Mouse (Mus musculus): Measurements from ENCODE around the gene 4930438A08Rik. TPM values are rescaled to one million over a fixed set of nuclear protein-coding genes. Genes with fewer than 3 reads are reported as not detected.

Gene 4930438A08Rik
- polyA plus RNA-seq, 1 experiment from 2014 or later = not detected

- H3K27me3 ChIP-seq (ENCODE audit: insufficient read depth, low read length) = no peaks in the 10 kb centered on the region
- DNase-seq (no peak), ATAC-seq (ENCODE audit: insufficient read depth) (no peak)
- H3K9me3 ChIP-seq (ENCODE audit: low read depth, low read length) = no peaks in the 10 kb centered on the region
- 91% methylated on average over 9 of the region's 9 CpGs for WGBS
- no peak overlapping the region for H3K4me2 ChIP-seq
- H3K9ac ChIP-seq = no peak overlapping the region
- H3K27ac ChIP-seq (ENCODE audit: low read depth) = no peak overlapping the region
- no peak overlapping the region for H3K4me3 ChIP-seq (ENCODE audit: low read depth, low read length)
- peaks cover 17% of the 10 kb centered on the region; the same call in 1 of the 2 replicates for H3K36me3 ChIP-seq (ENCODE audit: insufficient read depth)
- peaks cover 4% of the 10 kb centered on the region; the same call in 1 of the 2 replicates for H3K4me1 ChIP-seq (ENCODE audit: insufficient read depth)
- TF ChIP-seq CTCF (IDR thresholded peaks at IDR 0.05; ENCODE audit: low read depth) = no peak
Measured at GRCm38 (mm10) chr11:58308661-58309060, 34.1 kb downstream of the 4930438A08Rik start.

GRCm38 (mm10) chr11:58314069-58314468, 39.5 kb downstream of the 4930438A08Rik start:
- ATAC-seq (ENCODE audit: insufficient read depth) = no peak
- H3K4me2 ChIP-seq = no peak overlapping the region
- WGBS = 86% methylated on average over 6 of the region's 6 CpGs

DNA sequence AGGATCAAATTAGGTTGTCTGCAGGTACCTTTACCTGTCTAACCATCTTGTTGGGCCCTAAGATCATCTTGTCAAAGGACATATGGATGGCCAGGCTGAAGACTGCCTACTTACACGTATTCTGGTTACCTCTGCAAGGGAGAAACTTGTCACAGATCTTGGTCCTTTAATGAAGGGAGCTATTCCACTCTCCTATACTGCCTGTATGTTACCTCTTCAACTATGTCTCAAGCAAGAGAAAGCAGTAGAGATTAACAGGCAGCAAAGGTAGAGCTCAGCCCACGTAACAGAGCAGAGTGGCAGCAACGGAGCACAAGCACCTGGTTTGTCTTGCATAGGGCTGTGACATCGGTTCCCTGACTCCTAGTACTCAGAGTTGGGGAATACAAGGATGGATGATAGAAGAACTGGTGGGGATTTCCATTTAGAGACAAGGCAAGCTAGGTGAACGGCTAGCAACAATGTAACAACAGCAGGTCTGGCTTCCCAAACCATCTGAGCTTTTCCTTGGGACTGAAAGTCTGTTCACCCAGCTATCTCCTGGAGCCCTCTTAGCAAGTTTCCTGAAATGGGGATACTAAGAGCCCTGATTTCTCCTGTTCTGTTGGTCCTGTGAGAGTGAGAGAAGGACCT, 41.1 kb downstream of the 4930438A08Rik start:
- Histone ChIP-seq H3K27me3 (ENCODE audit: insufficient read depth, low read length) (no peaks in the 10 kb centered on the region), H3K27ac (ENCODE audit: low read depth) (no peak overlapping the region), H3K4me3 (ENCODE audit: low read depth, low read length) (no peak overlapping the region), H3K4me1 (ENCODE audit: insufficient read depth) (no peaks in the 10 kb centered on the region), H3K9me3 (ENCODE audit: low read depth, low read length) (no peaks in the 10 kb centered on the region), H3K4me2 (no peak overlapping the region), H3K36me3 (ENCODE audit: insufficient read depth) (peaks cover 55% of the 10 kb centered on the region), H3K9ac (no peak overlapping the region)
- DNase-seq (no peak), ATAC-seq (ENCODE audit: insufficient read depth) (no peak)
- TF ChIP-seq CTCF (IDR thresholded peaks at IDR 0.05; ENCODE audit: low read depth) = no peak
- WGBS = 90% methylated on average over 5 of the region's 5 CpGs

More at GRCm38 (mm10) chr11:58314069-58314468, 39.5 kb downstream of the 4930438A08Rik start:
- Histone ChIP-seq H3K27ac (ENCODE audit: low read depth) (no peak overlapping the region), H3K9me3 (ENCODE audit: low read depth, low read length) (no peaks in the 10 kb centered on the region), H3K9ac (no peak overlapping the region), H3K36me3 (ENCODE audit: insufficient read depth) (peaks cover 57% of the 10 kb centered on the region), H3K27me3 (ENCODE audit: insufficient read depth, low read length) (no peaks in the 10 kb centered on the region), H3K4me1 (ENCODE audit: insufficient read depth) (no peaks in the 10 kb centered on the region), H3K4me3 (ENCODE audit: low read depth, low read length) (no peak overlapping the region)
- no peak for DNase-seq
- TF ChIP-seq CTCF (IDR thresholded peaks at IDR 0.05; ENCODE audit: low read depth) = no peak

GRCm38 (mm10) chr11:58316344-58316743, 41.7 kb downstream of the 4930438A08Rik start:
- Histone ChIP-seq H3K27me3 (ENCODE audit: insufficient read depth, low read length) (no peaks in the 10 kb centered on the region), H3K4me3 (ENCODE audit: low read depth, low read length) (no peak overlapping the region), H3K4me1 (ENCODE audit: insufficient read depth) (no peaks in the 10 kb centered on the region), H3K4me2 (no peak overlapping the region), H3K27ac (ENCODE audit: low read depth) (no peak overlapping the region), H3K9ac (no peak overlapping the region), H3K9me3 (ENCODE audit: low read depth, low read length) (no peaks in the 10 kb centered on the region), H3K36me3 (ENCODE audit: insufficient read depth) (peaks cover 54% of the 10 kb centered on the region)
- WGBS = 82% methylated on average over 17 of the region's 17 CpGs
- ATAC-seq (ENCODE audit: insufficient read depth) (no peak; the same call in 1 of the 2 replicates), DNase-seq (no peak)
- no peak for TF ChIP-seq CTCF (IDR thresholded peaks at IDR 0.05; ENCODE audit: low read depth)

GRCm38 (mm10) chr11:58316768-58317390, 42.3 kb downstream of the 4930438A08Rik start:
- no peaks in the 10 kb centered on the region for H3K27me3 ChIP-seq (ENCODE audit: insufficient read depth, low read length)
- WGBS = 65% methylated on average over 28 of the region's 28 CpGs
- no peak for DNase-seq
- TF ChIP-seq CTCF (IDR thresholded peaks at IDR 0.05; ENCODE audit: low read depth) = no peak
- peaks cover 51% of the 10 kb centered on the region for H3K36me3 ChIP-seq (ENCODE audit: insufficient read depth)
- H3K27ac ChIP-seq (ENCODE audit: low read depth) = no peak overlapping the region
- no peak overlapping the region for H3K4me3 ChIP-seq (ENCODE audit: low read depth, low read length)
- no peak overlapping the region for H3K4me2 ChIP-seq
- no peaks in the 10 kb centered on the region for H3K9me3 ChIP-seq (ENCODE audit: low read depth, low read length)
- H3K4me1 ChIP-seq (ENCODE audit: insufficient read depth) = no peaks in the 10 kb centered on the region
- H3K9ac ChIP-seq = no peak overlapping the region
- peak; percentile 56; the same call in 1 of the 2 replicates for ATAC-seq (ENCODE audit: insufficient read depth)

GRCm38 (mm10) chr11:58322824-58323569, 48.4 kb downstream of the 4930438A08Rik start:
- Histone ChIP-seq H3K4me1 (ENCODE audit: insufficient read depth) (no peaks in the 10 kb centered on the region), H3K4me3 (ENCODE audit: low read depth, low read length) (peak overlapping the region; percentile 81), H3K27ac (ENCODE audit: low read depth) (peak overlapping the region; percentile 98), H3K4me2 (peak overlapping the region; percentile 95), H3K9me3 (ENCODE audit: low read depth, low read length) (no peaks in the 10 kb centered on the region), H3K36me3 (ENCODE audit: insufficient read depth) (peaks cover 25% of the 10 kb centered on the region), H3K27me3 (ENCODE audit: insufficient read depth, low read length) (no peaks in the 10 kb centered on the region), H3K9ac (peak overlapping the region; percentile 86)
- no peak for TF ChIP-seq CTCF (IDR thresholded peaks at IDR 0.05; ENCODE audit: low read depth)
- peak; percentile 99 for ATAC-seq (ENCODE audit: insufficient read depth)
- DNase-seq = peak; percentile 97
- under 1% methylated on average over 63 of the region's 63 CpGs for WGBS

All from lung, embryonic 14.5 days (tissue).